Mouse (Mus musculus): ENCODE data around the gene 6430548M08Rik. TPM values are rescaled to one million over a fixed set of nuclear protein-coding genes. Genes with fewer than 3 reads are reported as not detected.

The 6430548M08Rik gene
- total and polyA plus RNA-seq, 2 experiments, result 2.4 to 2.9 TPM

GRCm38 (mm10) chr8:120100388-120101067 is 13.4 kb upstream of the 6430548M08Rik start:
- Histone ChIP-seq H3K4me1 (ENCODE audit: control insufficient read depth, insufficient read depth, low read length) (peaks cover 22% of the 10 kb centered on the region), H3K27ac (replicated peaks; ENCODE audit: insufficient read depth, low read depth, low read length) (peak overlapping the region; percentile 94)
- DNase-seq (ENCODE audit: extremely low read depth, low read depth, low spot score), result peak; percentile 54

GRCm38 (mm10) chr8:120101068-120101972 is 12.6 kb upstream of the 6430548M08Rik start, which contains the start of gene Zdhhc7:
Zdhhc7 (minus strand) TSS chr8:120101482.
- WGBS, result under 1% methylated on average over 88 of the region's 88 CpGs
- Histone ChIP-seq H3K27ac (replicated peaks; ENCODE audit: insufficient read depth, low read depth, low read length) (peak within 1 kb of the TSS; percentile 94), H3K4me1 (ENCODE audit: control insufficient read depth, insufficient read depth, low read length) (peaks cover 14% of the 10 kb centered on the region), H3K27me3 (ENCODE audit: control insufficient read depth, insufficient read depth, low read length) (no peaks in the 10 kb centered on the region), H3K4me3 (ENCODE audit: insufficient read depth, low read depth, low read length) (peak within 1 kb of the TSS; percentile 89), H3K9ac (ENCODE audit: low read depth, low read length) (peak within 1 kb of the TSS; percentile 92), H3K79me2 (ENCODE audit: control insufficient read depth, insufficient read depth, low read length) (peaks cover 40% of the 10 kb centered on the region), H3K36me3 (ENCODE audit: control insufficient read depth, insufficient read depth, low read length) (no peaks in the 10 kb centered on the region)
- DNase-seq (ENCODE audit: extremely low read depth, low read depth, low spot score), result peak; percentile 60
- TF ChIP-seq CTCF (IDR thresholded peaks at IDR 0.05; ENCODE audit: low read depth, low read length) (no peak), POLR2A (IDR thresholded peaks at IDR 0.05; ENCODE audit: extremely low read depth, insufficient read depth, low read length) (peak; percentile 32; the same call in 1 of the 2 replicates)

More at GRCm38 (mm10) chr8:120100388-120101067, 13.4 kb upstream of the 6430548M08Rik start:
- TF ChIP-seq CTCF (IDR thresholded peaks at IDR 0.05; ENCODE audit: low read depth, low read length), result no peak
- no peak for TF ChIP-seq POLR2A (IDR thresholded peaks at IDR 0.05; ENCODE audit: extremely low read depth, insufficient read depth, low read length)
- peaks cover 40% of the 10 kb centered on the region for H3K79me2 ChIP-seq (ENCODE audit: control insufficient read depth, insufficient read depth, low read length)
- H3K9ac ChIP-seq (ENCODE audit: low read depth, low read length), result peak overlapping the region; percentile 92
- peak overlapping the region; percentile 89 for H3K4me3 ChIP-seq (ENCODE audit: insufficient read depth, low read depth, low read length)
- H3K36me3 ChIP-seq (ENCODE audit: control insufficient read depth, insufficient read depth, low read length), result no peaks in the 10 kb centered on the region
- WGBS, result under 1% methylated on average over 23 of the region's 25 CpGs
- H3K27me3 ChIP-seq (ENCODE audit: control insufficient read depth, insufficient read depth, low read length), result no peaks in the 10 kb centered on the region

GRCm38 (mm10) chr8:120103916-120104315 is 10.0 kb upstream of the 6430548M08Rik start:
- TF ChIP-seq CTCF (IDR thresholded peaks at IDR 0.05; ENCODE audit: low read depth, low read length), result no peak
- TF ChIP-seq POLR2A (IDR thresholded peaks at IDR 0.05; ENCODE audit: extremely low read depth, insufficient read depth, low read length), result no peak
- Histone ChIP-seq H3K27ac (replicated peaks; ENCODE audit: insufficient read depth, low read depth, low read length) (peak overlapping the region; percentile 72), H3K9ac (ENCODE audit: low read depth, low read length) (no peak overlapping the region), H3K27me3 (ENCODE audit: control insufficient read depth, insufficient read depth, low read length) (no peaks in the 10 kb centered on the region), H3K36me3 (ENCODE audit: control insufficient read depth, insufficient read depth, low read length) (no peaks in the 10 kb centered on the region), H3K4me1 (ENCODE audit: control insufficient read depth, insufficient read depth, low read length) (peaks cover 10% of the 10 kb centered on the region), H3K79me2 (ENCODE audit: control insufficient read depth, insufficient read depth, low read length) (peaks cover 23% of the 10 kb centered on the region; the same call in 1 of the 2 replicates), H3K4me3 (ENCODE audit: insufficient read depth, low read depth, low read length) (no peak overlapping the region)
- no peak for DNase-seq (ENCODE audit: extremely low read depth, low read depth, low spot score)
- 83% methylated on average over 9 of the region's 9 CpGs for WGBS

GRCm38 (mm10) chr8:120104721-120105272 is 9.2 kb upstream of the 6430548M08Rik start:
- Histone ChIP-seq H3K79me2 (ENCODE audit: control insufficient read depth, insufficient read depth, low read length) (peaks cover 15% of the 10 kb centered on the region; the same call in 1 of the 2 replicates), H3K27me3 (ENCODE audit: control insufficient read depth, insufficient read depth, low read length) (no peaks in the 10 kb centered on the region), H3K27ac (replicated peaks; ENCODE audit: insufficient read depth, low read depth, low read length) (peak overlapping the region; percentile 77), H3K9ac (ENCODE audit: low read depth, low read length) (0 out of 2 replicates have a peak overlapping the region, but pooled peaks have one; percentile 8), H3K4me1 (ENCODE audit: control insufficient read depth, insufficient read depth, low read length) (peaks cover 10% of the 10 kb centered on the region), H3K4me3 (ENCODE audit: insufficient read depth, low read depth, low read length) (no peak overlapping the region), H3K36me3 (ENCODE audit: control insufficient read depth, insufficient read depth, low read length) (no peaks in the 10 kb centered on the region)
- 64% methylated on average over 9 of the region's 9 CpGs for WGBS
- TF ChIP-seq POLR2A (IDR thresholded peaks at IDR 0.05; ENCODE audit: extremely low read depth, insufficient read depth, low read length) (no peak), CTCF (IDR thresholded peaks at IDR 0.05; ENCODE audit: low read depth, low read length) (no peak)
- no peak for DNase-seq (ENCODE audit: extremely low read depth, low read depth, low spot score)

- H3K79me2 ChIP-seq (ENCODE audit: control insufficient read depth, insufficient read depth, low read length), result no peaks in the 10 kb centered on the region
- no peak for TF ChIP-seq CTCF (IDR thresholded peaks at IDR 0.05; ENCODE audit: low read depth, low read length)
- TF ChIP-seq POLR2A (IDR thresholded peaks at IDR 0.05; ENCODE audit: extremely low read depth, insufficient read depth, low read length), result no peak
- H3K27ac ChIP-seq (replicated peaks; ENCODE audit: insufficient read depth, low read depth, low read length), result peak overlapping the region; percentile 28; the same call in 1 of the 2 replicates
- peak; percentile 43 for DNase-seq (ENCODE audit: extremely low read depth, low read depth, low spot score)
- H3K9ac ChIP-seq (ENCODE audit: low read depth, low read length), result no peak overlapping the region
- no peaks in the 10 kb centered on the region for H3K27me3 ChIP-seq (ENCODE audit: control insufficient read depth, insufficient read depth, low read length)
- no peaks in the 10 kb centered on the region for H3K36me3 ChIP-seq (ENCODE audit: control insufficient read depth, insufficient read depth, low read length)
- peaks cover 6% of the 10 kb centered on the region for H3K4me1 ChIP-seq (ENCODE audit: control insufficient read depth, insufficient read depth, low read length)
- WGBS, result 21% methylated on average over 3 of the region's 3 CpGs
- H3K4me3 ChIP-seq (ENCODE audit: insufficient read depth, low read depth, low read length), result no peak overlapping the region
These were observed 4.8 kb upstream of the 6430548M08Rik start for GRCm38 (mm10) chr8:120109149-120109548.
